Mouse (Mus musculus) lung, embryonic 16.5 days (tissue): ENCODE data around the gene Ppt1. TPM values are rescaled to one million over a fixed set of nuclear protein-coding genes. Genes with fewer than 3 reads are reported as not detected.
A peak's percentile ranks its signal among the peaks of the same experiment; 100 is the strongest.

Experiments used
- ATAC-seq: fragments of 200-750 bp; cut with Nextera tagmentation; 2 replicates; pipeline ENCODE4 v1.8.0; 2017; ENCODE audit warnings: low read depth, mild to moderate bottlenecking, moderate library complexity
- H3K27ac ChIP-seq: fragments of 300-500 bp; sonication (generic); 2 replicates; pipeline ENCODE4 v1.5.1; 2014; ENCODE audit warnings: mild to moderate bottlenecking, control low read depth, low read length
- H3K27me3 ChIP-seq: fragments of 300-500 bp; sonication (generic); 2 replicates; pipeline ENCODE4 v1.6.1; 2014; ENCODE audit warnings: low read depth, low read length, mixed read lengths; ENCODE audit not compliant: control insufficient read depth, insufficient read depth
- H3K36me3 ChIP-seq: fragments of 300-500 bp; sonication (generic); 2 replicates; pipeline ENCODE4 v1.6.1; 2014; ENCODE audit warnings: low read length; ENCODE audit not compliant: control insufficient read depth, insufficient read depth
- H3K4me1 ChIP-seq: fragments of 300-500 bp; sonication (generic); replicated peaks from 2 replicates; pipeline ENCODE4 v1.6.1; 2014; ENCODE audit warnings: low read length, mixed read lengths; ENCODE audit not compliant: control insufficient read depth, insufficient read depth
- H3K4me2 ChIP-seq: fragments of 300-500 bp; sonication (generic); 2 replicates; pipeline ENCODE4 v1.6.1; 2014; ENCODE audit warnings: low read depth, low read length, control low read depth
- H3K4me3 ChIP-seq: fragments of 300-500 bp; sonication (generic); 2 replicates; pipeline ENCODE4 v1.5.1; 2014; ENCODE audit warnings: mild to moderate bottlenecking, low read length, control low read depth
- H3K9ac ChIP-seq: fragments of 300-500 bp; sonication (generic); 2 replicates; pipeline ENCODE4 v1.6.1; 2014; ENCODE audit warnings: low read length, control low read depth
- H3K9me3 ChIP-seq: fragments of 300-500 bp; sonication (generic); 2 replicates; pipeline ENCODE4 v1.6.1; 2016; ENCODE audit warnings: low read length; ENCODE audit not compliant: control insufficient read depth
- WGBS: fragments of 180-500 bp; shearing (Covaris S2); extraction: QIAGEN DNeasy Blood & Tissue Kit; methylation state at CpG from one replicate; pipeline ENCODE4 v1.1.7; 2014; 5-methylcytosine and 5-hydroxymethylcytosine counted together
- polyA plus RNA-seq: library from polyadenylated mRNA; unstranded; fragments of >200 nt; fragmentation: Nextera tagmentation; extraction: Ambion mirVana; gene quantifications from 2 replicates; pipeline ENCODE4 v1.2.1, GENCODE M21; 2015

The Ppt1 gene
- polyA plus RNA-seq, 1 experiment from 2014 or later: 70.1 TPM

- ATAC-seq: no peak
- Histone ChIP-seq H3K36me3 (no peaks in the 10 kb centered on the region), H3K4me3 (no peak overlapping the region), H3K9me3 (no peaks in the 10 kb centered on the region), H3K9ac (no peak overlapping the region), H3K27ac (peak overlapping the region; percentile 49; the same call in 1 of the 2 replicates), H3K27me3 (no peaks in the 10 kb centered on the region), H3K4me1 (0 out of 2 replicates have a peak, but pooled peaks cover 6% of the 10 kb centered on the region), H3K4me2 (no peak overlapping the region)
- 85% methylated on average over 2 of the region's 2 CpGs for WGBS
Measured at GRCm38 (mm10) chr4:122878333-122879070, 42.5 kb downstream of the Ppt1 start.

- no peak for ATAC-seq
- Histone ChIP-seq H3K4me1 (peaks cover 23% of the 10 kb centered on the region), H3K9ac (no peak overlapping the region), H3K27ac (no peak overlapping the region), H3K4me3 (no peak overlapping the region), H3K9me3 (no peaks in the 10 kb centered on the region), H3K4me2 (no peak overlapping the region), H3K27me3 (no peaks in the 10 kb centered on the region), H3K36me3 (no peaks in the 10 kb centered on the region)
- 68% methylated on average over 3 of the region's 3 CpGs for WGBS
Measured at GRCm38 (mm10) chr4:122882544-122882943, 46.5 kb downstream of the Ppt1 start.

GRCm38 (mm10) chr4:122883294-122883693 lies 47.3 kb downstream of the Ppt1 start:
- no peaks in the 10 kb centered on the region for H3K27me3 ChIP-seq
- peak overlapping the region; percentile 75; the same call in 1 of the 2 replicates for H3K4me2 ChIP-seq
- no peaks in the 10 kb centered on the region for H3K9me3 ChIP-seq
- H3K4me3 ChIP-seq: no peak overlapping the region
- no peaks in the 10 kb centered on the region for H3K36me3 ChIP-seq
- H3K9ac ChIP-seq: no peak overlapping the region
- H3K27ac ChIP-seq: no peak overlapping the region
- 85% methylated on average over 3 of the region's 3 CpGs for WGBS
- H3K4me1 ChIP-seq: peaks cover 23% of the 10 kb centered on the region
- ATAC-seq: no peak

- 48% methylated on average over 2 of the region's 2 CpGs for WGBS
- no peak for ATAC-seq
- H3K36me3 ChIP-seq: no peaks in the 10 kb centered on the region
- peak overlapping the region; percentile 83 for H3K4me3 ChIP-seq
- no peaks in the 10 kb centered on the region for H3K9me3 ChIP-seq
- H3K4me1 ChIP-seq: peaks cover 23% of the 10 kb centered on the region
- H3K9ac ChIP-seq: peak overlapping the region; percentile 84
- peak overlapping the region; percentile 100 for H3K27ac ChIP-seq
- no peaks in the 10 kb centered on the region for H3K27me3 ChIP-seq
- H3K4me2 ChIP-seq: peak overlapping the region; percentile 75
Measured at GRCm38 (mm10) chr4:122884051-122884450, 48.0 kb downstream of the Ppt1 start.

GRCm38 (mm10) chr4:122884481-122885340 lies 48.7 kb downstream of the Ppt1 start:
- Histone ChIP-seq H3K36me3 (no peaks in the 10 kb centered on the region), H3K4me1 (peaks cover 23% of the 10 kb centered on the region), H3K27me3 (no peaks in the 10 kb centered on the region), H3K4me2 (peak overlapping the region; percentile 75), H3K9ac (peak overlapping the region; percentile 84), H3K4me3 (peak overlapping the region; percentile 83), H3K27ac (peak overlapping the region; percentile 100), H3K9me3 (no peaks in the 10 kb centered on the region)
- WGBS: 19% methylated on average over 12 of the region's 12 CpGs
- no peak for ATAC-seq

GRCm38 (mm10) chr4:122885768-122886578 lies 49.9 kb downstream of the Ppt1 start, which contains the start of gene Cap1:
Cap1 (minus strand) TSS chr4:122886056.
- peak; percentile 96 for ATAC-seq
- no peaks in the 10 kb centered on the region for H3K9me3 ChIP-seq
- H3K36me3 ChIP-seq: no peaks in the 10 kb centered on the region
- H3K27me3 ChIP-seq: no peaks in the 10 kb centered on the region
- peak within 1 kb of the TSS; percentile 100 for H3K27ac ChIP-seq
- peak within 1 kb of the TSS; percentile 97 for H3K4me2 ChIP-seq
- under 1% methylated on average over 49 of the region's 49 CpGs for WGBS
- H3K4me1 ChIP-seq: peaks cover 23% of the 10 kb centered on the region
- H3K4me3 ChIP-seq: peak within 1 kb of the TSS; percentile 83
- peak within 1 kb of the TSS; percentile 88 for H3K9ac ChIP-seq

GRCm38 (mm10) chr4:122886579-122887254 lies 50.7 kb downstream of the Ppt1 start:
- 4% methylated on average over 19 of the region's 19 CpGs for WGBS

GRCm38 (mm10) chr4:122887336-122887735 lies 51.3 kb downstream of the Ppt1 start:
- Histone ChIP-seq H3K9me3 (no peaks in the 10 kb centered on the region), H3K4me3 (peak overlapping the region; percentile 83), H3K9ac (peak overlapping the region; percentile 88), H3K4me1 (peaks cover 22% of the 10 kb centered on the region), H3K27me3 (no peaks in the 10 kb centered on the region), H3K4me2 (peak overlapping the region; percentile 97), H3K27ac (peak overlapping the region; percentile 100), H3K36me3 (no peaks in the 10 kb centered on the region)
- no peak for ATAC-seq
- 67% methylated on average over 2 of the region's 2 CpGs for WGBS

More at GRCm38 (mm10) chr4:122886579-122887254, 50.7 kb downstream of the Ppt1 start:
- ATAC-seq: no peak; the same call in 1 of the 2 replicates
- Histone ChIP-seq H3K4me1 (peaks cover 27% of the 10 kb centered on the region), H3K27me3 (no peaks in the 10 kb centered on the region), H3K4me3 (peak overlapping the region; percentile 83), H3K27ac (peak overlapping the region; percentile 100), H3K9me3 (no peaks in the 10 kb centered on the region), H3K9ac (peak overlapping the region; percentile 88), H3K4me2 (peak overlapping the region; percentile 97), H3K36me3 (no peaks in the 10 kb centered on the region)
